Mouse (Mus musculus) forebrain, embryonic 10.5 days (tissue): ENCODE results near the gene Trp53bp2. TPM values are rescaled to one million over a fixed set of nuclear protein-coding genes. Genes with fewer than 3 reads are reported as not detected.

Experiments used
- DNase-seq: peaks from one replicate; pipeline ENCODE4 v3.0.0-alpha.2; 2017; ENCODE audit warnings: low spot score; ENCODE audit errors: extremely low spot score
- H3K27ac ChIP-seq: fragments of 300-500 bp; sonication (generic); 2 replicates; pipeline ENCODE4 v1.5.1; 2016; ENCODE audit warnings: mild to moderate bottlenecking
- H3K27me3 ChIP-seq: fragments of 300-500 bp; sonication (generic); 2 replicates; pipeline ENCODE4 v1.6.1; 2016; ENCODE audit warnings: mild to moderate bottlenecking; ENCODE audit not compliant: poor library complexity, severe bottlenecking
- H3K36me3 ChIP-seq: fragments of 300-500 bp; sonication (generic); replicated peaks from 2 replicates; pipeline ENCODE4 v1.6.1; 2016; ENCODE audit warnings: mild to moderate bottlenecking, moderate library complexity
- H3K4me1 ChIP-seq: fragments of 300-500 bp; sonication (generic); 2 replicates; pipeline ENCODE4 v1.6.1; 2016
- H3K4me3 ChIP-seq: fragments of 300-500 bp; sonication (generic); 2 replicates; pipeline ENCODE4 v1.5.1; 2016; ENCODE audit warnings: mild to moderate bottlenecking, moderate library complexity
- H3K9me3 ChIP-seq: fragments of 300-500 bp; sonication (generic); 2 replicates; pipeline ENCODE4 v1.6.1; 2016; ENCODE audit warnings: mild to moderate bottlenecking, moderate library complexity
- WGBS: fragments of 180-500 bp; shearing (Covaris S2); methylation state at CpG from one replicate; pipeline ENCODE4 v1.1.7; 2016; 5-methylcytosine and 5-hydroxymethylcytosine counted together
- polyA plus RNA-seq: library from polyadenylated mRNA; unstranded; fragments of >200 nt; fragmentation: Nextera tagmentation; extraction: Ambion mirVana; gene quantifications from 2 replicates; pipeline ENCODE4 v1.2.1, GENCODE M21; 2016

The Trp53bp2 gene
- polyA plus RNA-seq, 1 experiment from 2014 or later = 23.8 TPM

- DNase-seq = no peak
- peaks cover 43% of the 10 kb centered on the region for H3K4me1 ChIP-seq
- H3K4me3 ChIP-seq = no peak overlapping the region
- peaks cover 20% of the 10 kb centered on the region for H3K36me3 ChIP-seq
- H3K27ac ChIP-seq = no peak overlapping the region
- WGBS = 57% methylated on average over 4 of the region's 4 CpGs
- H3K9me3 ChIP-seq = no peaks in the 10 kb centered on the region
- H3K27me3 ChIP-seq = no peaks in the 10 kb centered on the region
Measured at GRCm38 (mm10) chr1:182500224-182500623, 91.3 kb downstream of the Trp53bp2 start.

- Histone ChIP-seq H3K4me1 (peaks cover 44% of the 10 kb centered on the region), H3K27me3 (no peaks in the 10 kb centered on the region)
- WGBS = 93% methylated on average over 4 of the region's 4 CpGs
Measured at GRCm38 (mm10) chr1:182500843-182501242, 91.9 kb downstream of the Trp53bp2 start.

GRCm38 (mm10) chr1:182501815-182502405 is 92.9 kb downstream of the Trp53bp2 start:
- Histone ChIP-seq H3K9me3 (no peaks in the 10 kb centered on the region), H3K27me3 (no peaks in the 10 kb centered on the region), H3K27ac (no peak overlapping the region), H3K4me3 (no peak overlapping the region), H3K4me1 (peaks cover 34% of the 10 kb centered on the region), H3K36me3 (peaks cover 29% of the 10 kb centered on the region)
- WGBS = 92% methylated on average over 7 of the region's 7 CpGs
- DNase-seq = no peak

More at GRCm38 (mm10) chr1:182500843-182501242, 91.9 kb downstream of the Trp53bp2 start:
- H3K4me3 ChIP-seq = no peak overlapping the region
- H3K27ac ChIP-seq = no peak overlapping the region
- no peak for DNase-seq
- H3K36me3 ChIP-seq = peaks cover 24% of the 10 kb centered on the region
- H3K9me3 ChIP-seq = no peaks in the 10 kb centered on the region

GRCm38 (mm10) chr1:182502491-182503050 is 93.6 kb downstream of the Trp53bp2 start:
- 88% methylated on average over 7 of the region's 7 CpGs for WGBS
- no peak for DNase-seq
- Histone ChIP-seq H3K4me3 (no peak overlapping the region), H3K27ac (no peak overlapping the region), H3K27me3 (no peaks in the 10 kb centered on the region), H3K36me3 (peaks cover 29% of the 10 kb centered on the region), H3K4me1 (peaks cover 29% of the 10 kb centered on the region), H3K9me3 (no peaks in the 10 kb centered on the region)

GRCm38 (mm10) chr1:182503206-182503900 is 94.4 kb downstream of the Trp53bp2 start:
- no peak for DNase-seq
- no peak overlapping the region for H3K4me3 ChIP-seq
- no peaks in the 10 kb centered on the region for H3K9me3 ChIP-seq
- peaks cover 29% of the 10 kb centered on the region for H3K4me1 ChIP-seq
- peaks cover 29% of the 10 kb centered on the region for H3K36me3 ChIP-seq
- 89% methylated on average over 13 of the region's 13 CpGs for WGBS
- no peak overlapping the region for H3K27ac ChIP-seq
- no peaks in the 10 kb centered on the region for H3K27me3 ChIP-seq

GRCm38 (mm10) chr1:182504223-182504622 is 95.3 kb downstream of the Trp53bp2 start:
- Histone ChIP-seq H3K4me1 (peaks cover 35% of the 10 kb centered on the region), H3K27me3 (no peaks in the 10 kb centered on the region), H3K4me3 (no peak overlapping the region), H3K36me3 (peaks cover 37% of the 10 kb centered on the region), H3K9me3 (no peaks in the 10 kb centered on the region), H3K27ac (no peak overlapping the region)
- DNase-seq = no peak
- WGBS = 50% methylated on average over 4 of the region's 4 CpGs

GRCm38 (mm10) chr1:182505291-182505690 is 96.3 kb downstream of the Trp53bp2 start:
- Histone ChIP-seq H3K9me3 (no peaks in the 10 kb centered on the region), H3K4me3 (no peak overlapping the region), H3K27me3 (no peaks in the 10 kb centered on the region), H3K4me1 (peaks cover 34% of the 10 kb centered on the region), H3K27ac (no peak overlapping the region), H3K36me3 (peaks cover 44% of the 10 kb centered on the region)
- DNase-seq = no peak
- WGBS = 90% methylated on average over 3 of the region's 3 CpGs

DNA sequence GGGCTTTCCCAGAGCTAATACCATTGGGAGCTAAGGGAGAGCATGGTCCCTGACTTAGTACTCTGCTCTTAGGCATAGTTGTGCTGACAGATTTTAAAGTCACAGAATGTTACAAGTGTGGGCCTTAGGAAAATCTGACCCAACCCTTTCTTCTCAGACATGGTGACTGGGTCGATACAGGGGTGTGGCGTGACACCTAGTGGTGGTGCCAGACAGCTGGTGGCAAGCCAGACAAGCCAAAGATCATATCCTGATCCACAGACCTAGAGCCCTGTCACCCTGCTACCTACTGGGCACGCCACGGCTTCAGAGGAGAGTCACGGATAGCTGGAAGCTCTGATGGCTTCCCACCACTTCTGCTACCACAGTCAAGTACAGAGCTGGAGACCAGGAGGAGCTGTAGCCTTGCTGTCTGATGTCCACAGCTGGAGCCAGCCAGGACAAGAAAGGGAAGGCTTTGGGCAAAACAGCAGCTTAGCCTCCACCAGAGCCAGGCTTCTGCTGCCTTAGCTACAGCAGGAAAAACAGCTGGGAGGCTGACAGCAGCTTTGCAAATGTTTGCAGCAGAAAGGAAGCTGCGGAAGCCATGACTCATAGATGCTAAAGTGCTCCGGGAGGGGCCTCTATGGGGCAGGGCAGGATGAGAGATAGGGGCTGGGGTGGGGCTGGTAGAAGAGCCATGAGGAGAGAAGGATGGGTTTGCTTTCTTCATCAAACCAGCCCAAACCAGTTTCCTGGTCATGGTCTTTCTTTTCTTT is 97.4 kb downstream of the Trp53bp2 start:
- Histone ChIP-seq H3K36me3 (peaks cover 51% of the 10 kb centered on the region), H3K9me3 (no peaks in the 10 kb centered on the region), H3K27ac (no peak overlapping the region), H3K4me3 (no peak overlapping the region), H3K27me3 (no peaks in the 10 kb centered on the region), H3K4me1 (peaks cover 29% of the 10 kb centered on the region)
- DNase-seq = no peak
- WGBS = 65% methylated on average over 7 of the region's 7 CpGs

- Histone ChIP-seq H3K27ac (peak overlapping the region; percentile 7; the same call in 1 of the 2 replicates), H3K27me3 (no peaks in the 10 kb centered on the region), H3K4me3 (no peak overlapping the region), H3K4me1 (peaks cover 19% of the 10 kb centered on the region), H3K36me3 (peaks cover 58% of the 10 kb centered on the region), H3K9me3 (no peaks in the 10 kb centered on the region)
- 76% methylated on average over 10 of the region's 10 CpGs for WGBS
- no peak for DNase-seq
Measured at GRCm38 (mm10) chr1:182509110-182509797, 100.3 kb downstream of the Trp53bp2 start.

DNA sequence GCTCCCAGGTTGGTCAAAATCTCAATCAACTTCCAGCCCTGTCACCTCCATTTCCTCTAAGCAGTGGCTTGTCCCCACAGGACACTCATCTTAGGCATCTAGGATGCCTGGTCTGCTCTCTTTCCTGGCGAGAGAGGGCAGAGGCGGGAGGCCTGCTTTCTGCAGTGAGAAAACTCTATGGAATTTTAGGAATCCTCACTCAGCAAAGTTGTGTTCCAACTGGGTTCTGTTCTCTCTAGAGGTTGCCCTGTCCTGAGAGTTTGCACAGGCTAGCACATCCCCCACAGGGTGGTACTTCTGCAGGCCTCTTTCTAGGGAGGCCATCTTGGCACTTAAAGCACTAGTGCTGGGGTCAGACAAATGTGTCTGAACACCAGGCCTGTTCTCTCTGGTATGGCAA is 102.1 kb downstream of the Trp53bp2 start:
- no peak for DNase-seq
- H3K9me3 ChIP-seq = no peaks in the 10 kb centered on the region
- H3K27me3 ChIP-seq = peaks cover 10% of the 10 kb centered on the region
- H3K36me3 ChIP-seq = peaks cover 60% of the 10 kb centered on the region
- WGBS = 81% methylated on average over 2 of the region's 2 CpGs
- H3K27ac ChIP-seq = no peak overlapping the region
- H3K4me1 ChIP-seq = peaks cover 18% of the 10 kb centered on the region
- H3K4me3 ChIP-seq = no peak overlapping the region

GRCm38 (mm10) chr1:182511778-182512177 is 102.8 kb downstream of the Trp53bp2 start:
- peaks cover 25% of the 10 kb centered on the region for H3K4me1 ChIP-seq
- H3K9me3 ChIP-seq = no peaks in the 10 kb centered on the region
- 73% methylated on average over 8 of the region's 8 CpGs for WGBS
- peaks cover 11% of the 10 kb centered on the region for H3K27me3 ChIP-seq
- no peak overlapping the region for H3K27ac ChIP-seq
- H3K4me3 ChIP-seq = no peak overlapping the region
- no peak for DNase-seq
- peaks cover 56% of the 10 kb centered on the region for H3K36me3 ChIP-seq
